Mouse (Mus musculus) heart, embryonic 14.5 days (tissue): Measurements from ENCODE around the gene Slc2a4. TPM values are rescaled to one million over a fixed set of nuclear protein-coding genes. Genes with fewer than 3 reads are reported as not detected.
A peak's percentile ranks its signal among the peaks of the same experiment; 100 is the strongest.

Experiments
- ATAC-seq: fragments of 200-750 bp; cut with Nextera tagmentation; 2 replicates; pipeline ENCODE4 v1.8.0; 2017; ENCODE audit warnings: low read depth, moderate TSS enrichment; ENCODE audit not compliant: insufficient number of reproducible peaks, insufficient read depth, low FRiP score
- H3K27ac ChIP-seq, 2 experiments: fragments of 200-500 bp in 1 of 2; fragments of 300-500 bp in 1 of 2; sonication (generic) in 1 of 2; replicated peaks in 1 of 2; 2 replicates each; pipeline ENCODE4 v1.5.1; 2012 to 2014; ENCODE audit warnings: low read depth in 2 of 2, low read length in 2 of 2, control low read depth in 1 of 2, mild to moderate bottlenecking in 1 of 2, mixed read lengths in 1 of 2; ENCODE audit not compliant: control insufficient read depth in 1 of 2, insufficient read depth in 1 of 2
- H3K27me3 ChIP-seq: fragments of 300-500 bp; sonication (generic); 2 replicates; pipeline ENCODE4 v1.6.1; 2014; ENCODE audit warnings: mild to moderate bottlenecking, low read length, control low read depth; ENCODE audit not compliant: control insufficient read depth, insufficient read depth
- H3K36me3 ChIP-seq: fragments of 300-500 bp; sonication (generic); 2 replicates; pipeline ENCODE4 v1.6.1; 2014; ENCODE audit warnings: mild to moderate bottlenecking, control low read depth, low read length, mixed read lengths; ENCODE audit not compliant: control insufficient read depth, insufficient read depth
- H3K4me1 ChIP-seq, 2 experiments: fragments of 200-500 bp in 1 of 2; fragments of 300-500 bp in 1 of 2; sonication (generic) in 1 of 2; 2 replicates each; pipeline ENCODE4 v1.6.1; 2012 to 2014; ENCODE audit warnings: low read length in 2 of 2, control low read depth in 1 of 2, mixed read lengths in 1 of 2; ENCODE audit not compliant: control insufficient read depth in 2 of 2, insufficient read depth in 2 of 2
- H3K4me2 ChIP-seq: fragments of 300-500 bp; sonication (generic); 2 replicates; pipeline ENCODE4 v1.6.1; 2014; ENCODE audit warnings: mild to moderate bottlenecking, low read length
- H3K4me3 ChIP-seq, 2 experiments: fragments of 200-500 bp in 1 of 2; fragments of 300-500 bp in 1 of 2; sonication (generic) in 1 of 2; 2 replicates each; pipeline ENCODE4 v1.5.1; 2012 to 2014; ENCODE audit warnings: low read length in 2 of 2, mild to moderate bottlenecking in 2 of 2, control low read depth in 1 of 2, low read depth in 1 of 2, moderate library complexity in 1 of 2; ENCODE audit not compliant: control insufficient read depth in 1 of 2, insufficient read depth in 1 of 2
- H3K9ac ChIP-seq: fragments of 300-500 bp; sonication (generic); 2 replicates; pipeline ENCODE4 v1.6.1; 2014; ENCODE audit warnings: mild to moderate bottlenecking, low read length
- H3K9me3 ChIP-seq: fragments of 300-500 bp; sonication (generic); 2 replicates; pipeline ENCODE4 v1.6.1; 2016; ENCODE audit warnings: low read length, control low read depth; ENCODE audit not compliant: control insufficient read depth
- WGBS: fragments of 180-500 bp; shearing (Covaris S2); extraction: QIAGEN DNeasy Blood & Tissue Kit; methylation state at CpG from one replicate; pipeline ENCODE4 v1.1.7; 2014; 5-methylcytosine and 5-hydroxymethylcytosine counted together
- polyA plus RNA-seq: library from polyadenylated mRNA; unstranded; fragments of >200 nt; fragmentation: Nextera tagmentation; extraction: Ambion mirVana; gene quantifications from 2 replicates; pipeline ENCODE4 v1.2.1, GENCODE M21; 2014

Slc2a4 gene
- polyA plus RNA-seq, 1 experiment from 2014 or later, result 28.5 TPM

DNA sequence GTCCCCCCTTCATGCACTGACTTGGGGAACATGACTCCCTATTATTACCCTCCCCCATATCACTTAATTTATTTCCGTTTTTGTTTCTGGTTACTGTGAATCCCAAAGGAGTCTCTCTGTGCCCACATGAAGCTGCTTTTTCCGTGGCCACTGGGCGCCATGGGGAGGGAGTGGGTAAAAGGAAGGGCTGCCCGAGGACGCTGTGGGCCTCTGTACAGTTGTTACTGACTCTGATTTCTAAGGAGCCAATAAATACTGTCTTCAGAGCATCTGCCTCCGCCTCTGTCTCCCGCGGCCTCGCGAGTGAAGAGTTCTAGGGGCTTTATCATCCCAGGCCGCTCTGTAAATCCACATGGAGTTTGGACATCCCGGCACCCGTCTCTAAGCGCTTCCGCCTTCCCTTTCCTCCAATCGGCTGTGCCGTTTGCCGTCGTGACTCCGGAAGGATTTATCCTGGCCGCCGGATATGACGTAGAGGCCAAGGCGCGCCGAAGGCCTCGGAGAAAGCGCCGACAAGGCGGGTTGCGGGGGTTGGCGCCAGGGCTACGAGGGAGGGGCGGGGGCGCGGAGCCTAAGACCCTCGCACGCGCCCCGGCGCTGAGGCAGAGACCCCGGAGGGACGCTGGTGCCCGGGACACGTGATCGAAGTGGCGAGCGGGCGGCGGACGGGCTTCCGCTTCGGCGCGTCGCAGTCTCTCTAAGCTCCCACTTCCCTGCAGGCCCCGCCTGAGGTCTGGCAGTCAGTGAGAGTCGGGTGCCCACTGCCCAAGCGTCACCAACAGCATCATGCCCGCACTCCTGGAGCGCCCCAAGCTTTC, 34.2 kb downstream of the Slc2a4 start, which contains the start of gene Gps2:
TSS of gene Gps2 (plus strand) at position 335 of the 818 bp plus-strand sequence.
- Histone ChIP-seq H3K4me2 (peak within 1 kb of the TSS; percentile 95), H3K9ac (peak within 1 kb of the TSS; percentile 87), H3K4me3 (peak within 1 kb of the TSS; percentile 82 to 89), H3K27ac (peak within 1 kb of the TSS; percentile 55 to 88), H3K27me3 (no peaks in the 10 kb centered on the region), H3K9me3 (no peaks in the 10 kb centered on the region), H3K36me3 (peaks cover 88% of the 10 kb centered on the region), H3K4me1 (peaks cover 13 to 21% of the 10 kb centered on the region in 2 experiments)
- WGBS, result 2% methylated on average over 61 of the region's 61 CpGs
- ATAC-seq, result peak; percentile 84

DNA sequence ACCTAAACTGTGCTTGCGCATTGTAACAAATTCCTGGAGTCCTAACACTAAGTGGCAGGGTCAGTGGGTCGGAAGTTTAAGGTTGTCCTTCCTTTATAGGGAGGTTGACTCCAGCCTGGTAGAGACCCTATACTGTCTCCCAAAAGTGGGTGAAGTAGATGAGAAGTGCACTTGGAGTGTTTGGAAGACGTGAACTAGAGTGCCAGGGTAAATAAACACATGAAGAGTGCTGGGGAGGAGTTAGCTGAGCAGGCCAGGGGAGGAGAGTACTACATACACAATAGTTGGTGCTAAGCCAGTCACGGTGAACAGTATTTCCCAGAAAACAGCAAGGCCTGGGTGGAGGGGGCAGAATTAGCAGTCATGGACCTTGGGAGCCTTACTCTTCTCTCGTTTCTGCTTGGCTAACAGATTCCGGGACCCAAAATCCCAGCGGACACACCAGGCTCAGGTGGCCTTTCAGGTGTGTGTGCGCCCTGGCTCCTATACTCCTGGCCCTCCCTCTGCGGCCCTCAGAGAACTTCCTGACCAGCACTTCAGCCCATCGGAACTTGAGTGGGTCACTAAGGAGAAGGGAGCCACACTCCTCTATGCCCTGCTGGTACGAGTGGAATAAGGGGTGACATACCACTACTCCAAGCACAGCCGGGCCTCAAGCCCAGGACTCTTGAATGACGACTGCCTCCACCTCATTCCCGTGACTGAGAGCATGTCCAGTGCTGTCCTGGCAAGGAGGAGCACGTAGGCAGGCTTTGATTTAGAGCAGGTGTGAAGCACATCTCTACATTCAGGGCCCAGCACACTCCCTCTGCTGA, 35.1 kb downstream of the Slc2a4 start:
- 76% methylated on average over 15 of the region's 15 CpGs for WGBS
- Histone ChIP-seq H3K9me3 (no peaks in the 10 kb centered on the region), H3K9ac (peak overlapping the region; percentile 87), H3K4me1 (peaks cover 13 to 20% of the 10 kb centered on the region in 2 experiments), H3K27ac (0 out of 4 replicates have a peak overlapping the region, but pooled peaks of 1 of the 2 experiments have one; percentile 88), H3K27me3 (no peaks in the 10 kb centered on the region), H3K4me3 (peak overlapping the region; percentile 82 to 89), H3K4me2 (peak overlapping the region; percentile 95), H3K36me3 (peaks cover 88% of the 10 kb centered on the region)
- no peak for ATAC-seq

DNA sequence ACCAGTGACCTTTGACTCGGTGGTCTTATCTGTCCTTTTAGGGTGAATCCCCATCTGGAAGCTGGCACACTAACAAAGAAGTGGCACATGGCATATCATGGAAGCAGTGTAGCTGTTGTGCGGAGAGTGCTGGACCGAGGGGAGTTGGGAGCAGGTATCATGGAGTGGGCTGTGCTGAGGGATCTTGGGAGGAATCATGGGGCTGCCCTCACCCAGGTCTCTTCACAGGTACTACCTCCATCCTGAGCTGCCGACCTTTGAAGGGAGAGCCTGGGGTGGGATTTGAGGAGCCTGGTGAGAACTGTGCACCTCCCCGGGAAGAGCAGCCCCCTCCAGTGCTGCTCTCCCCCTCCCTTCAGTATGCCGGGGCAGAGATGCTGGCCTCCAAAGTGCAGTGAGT, 36.3 kb downstream of the Slc2a4 start:
- H3K27ac ChIP-seq, result no peak overlapping the region
- H3K36me3 ChIP-seq, result peaks cover 88% of the 10 kb centered on the region
- no peak for ATAC-seq
- no peak overlapping the region for H3K4me3 ChIP-seq
- 90% methylated on average over 6 of the region's 6 CpGs for WGBS
- no peaks in the 10 kb centered on the region for H3K9me3 ChIP-seq
- no peaks in the 10 kb centered on the region for H3K27me3 ChIP-seq
- H3K9ac ChIP-seq, result no peak overlapping the region
- peaks cover 13 to 20% of the 10 kb centered on the region in 2 experiments for H3K4me1 ChIP-seq
- H3K4me2 ChIP-seq, result no peak overlapping the region

DNA sequence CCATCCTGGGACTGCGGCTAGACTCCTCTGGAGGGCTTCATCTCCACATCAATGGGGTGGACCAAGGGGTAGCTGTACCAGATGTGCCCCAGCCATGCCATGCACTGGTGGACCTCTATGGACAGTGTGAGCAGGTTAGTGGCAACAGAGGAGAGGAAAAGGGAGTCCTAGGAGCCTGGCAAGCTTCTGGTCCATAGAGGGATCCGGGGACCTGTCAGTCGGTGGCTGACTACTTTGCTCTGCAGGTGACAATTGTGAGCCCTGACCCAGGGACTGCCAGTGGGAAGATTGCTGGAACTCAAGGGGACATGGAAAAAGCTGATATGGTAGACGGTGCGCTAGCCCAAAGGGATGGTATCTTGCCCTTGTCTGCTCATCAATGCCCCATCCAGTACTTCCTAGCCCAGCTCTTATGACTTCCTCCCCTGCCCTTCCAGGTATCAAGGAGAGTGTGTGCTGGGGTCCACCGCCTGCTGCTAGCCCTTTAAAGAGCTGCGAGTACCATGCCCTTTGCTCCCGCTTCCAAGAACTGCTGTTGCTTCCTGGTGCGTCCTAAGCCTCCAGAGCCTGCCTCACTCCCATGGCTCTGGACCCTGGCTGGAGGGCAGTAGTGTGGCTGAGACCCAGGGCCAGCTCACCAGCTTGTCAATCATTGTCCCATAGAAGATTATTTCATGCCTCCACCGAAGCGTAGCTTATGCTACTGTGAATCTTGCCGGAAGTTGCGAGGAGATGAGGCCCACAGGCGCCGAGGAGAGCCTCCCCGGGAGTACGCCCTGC, 37.0 kb downstream of the Slc2a4 start:
- H3K4me1 ChIP-seq, result peaks cover 11 to 17% of the 10 kb centered on the region in 2 experiments
- no peak overlapping the region for H3K4me2 ChIP-seq
- 87% methylated on average over 17 of the region's 17 CpGs for WGBS
- peaks cover 88% of the 10 kb centered on the region for H3K36me3 ChIP-seq
- no peaks in the 10 kb centered on the region for H3K27me3 ChIP-seq
- no peak overlapping the region for H3K4me3 ChIP-seq
- no peaks in the 10 kb centered on the region for H3K9me3 ChIP-seq
- H3K9ac ChIP-seq, result no peak overlapping the region
- no peak overlapping the region for H3K27ac ChIP-seq
- no peak for ATAC-seq

DNA sequence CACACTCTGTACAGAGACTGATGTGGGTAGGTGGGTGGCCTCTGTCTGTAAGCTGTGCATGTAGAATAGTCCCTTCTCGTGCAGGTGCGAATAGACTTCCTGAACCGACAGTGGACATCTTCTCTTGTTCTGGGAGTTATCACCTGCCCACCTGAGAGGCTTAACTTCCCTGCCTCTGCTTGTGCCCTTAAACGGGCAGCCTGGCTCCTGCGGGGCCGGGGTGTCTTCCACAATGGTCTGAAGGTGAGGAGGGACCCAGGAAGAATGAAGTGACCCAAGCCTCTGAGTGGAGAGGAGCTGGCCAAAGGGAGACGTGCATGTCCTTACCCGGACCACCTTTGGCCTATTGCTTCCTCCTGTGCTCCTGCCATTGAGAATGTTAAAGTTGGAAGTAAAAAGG, 37.8 kb downstream of the Slc2a4 start:
- 95% methylated on average over 8 of the region's 8 CpGs for WGBS
- H3K4me2 ChIP-seq, result no peak overlapping the region
- H3K4me1 ChIP-seq, result peaks cover 11 to 12% of the 10 kb centered on the region in 2 experiments
- ATAC-seq, result no peak
- no peaks in the 10 kb centered on the region for H3K9me3 ChIP-seq
- H3K27ac ChIP-seq, result no peak overlapping the region
- peaks cover 88% of the 10 kb centered on the region for H3K36me3 ChIP-seq
- no peak overlapping the region for H3K4me3 ChIP-seq
- H3K9ac ChIP-seq, result no peak overlapping the region
- H3K27me3 ChIP-seq, result no peaks in the 10 kb centered on the region

DNA sequence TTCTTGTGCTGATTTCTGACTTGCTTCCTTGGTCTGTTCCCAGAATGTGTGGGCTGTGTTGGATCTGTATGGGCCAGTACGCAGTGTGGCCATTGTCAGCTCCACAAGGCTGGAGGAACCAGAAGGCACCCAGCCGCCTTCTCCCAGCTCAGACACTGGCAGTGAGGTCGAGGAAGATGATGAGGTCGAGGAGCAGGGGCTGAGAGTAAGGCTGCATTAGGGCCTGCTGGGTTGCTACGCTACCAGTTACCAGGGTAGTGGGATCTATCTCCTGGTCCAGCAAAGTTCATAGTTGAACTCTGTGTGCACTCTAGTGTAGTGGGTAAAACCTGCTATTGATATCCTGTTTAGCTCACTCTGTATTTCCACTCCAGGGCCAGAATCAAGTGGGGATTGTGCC, 38.8 kb downstream of the Slc2a4 start:
- 88% methylated on average over 5 of the region's 5 CpGs for WGBS
- Histone ChIP-seq H3K27ac (no peak overlapping the region), H3K36me3 (peaks cover 92% of the 10 kb centered on the region), H3K4me2 (no peak overlapping the region), H3K4me3 (no peak overlapping the region), H3K4me1 (peaks cover 3 to 5% of the 10 kb centered on the region in 2 experiments; a peak in 3 of 4 replicates), H3K9me3 (no peaks in the 10 kb centered on the region), H3K27me3 (no peaks in the 10 kb centered on the region), H3K9ac (no peak overlapping the region)
- no peak for ATAC-seq

DNA sequence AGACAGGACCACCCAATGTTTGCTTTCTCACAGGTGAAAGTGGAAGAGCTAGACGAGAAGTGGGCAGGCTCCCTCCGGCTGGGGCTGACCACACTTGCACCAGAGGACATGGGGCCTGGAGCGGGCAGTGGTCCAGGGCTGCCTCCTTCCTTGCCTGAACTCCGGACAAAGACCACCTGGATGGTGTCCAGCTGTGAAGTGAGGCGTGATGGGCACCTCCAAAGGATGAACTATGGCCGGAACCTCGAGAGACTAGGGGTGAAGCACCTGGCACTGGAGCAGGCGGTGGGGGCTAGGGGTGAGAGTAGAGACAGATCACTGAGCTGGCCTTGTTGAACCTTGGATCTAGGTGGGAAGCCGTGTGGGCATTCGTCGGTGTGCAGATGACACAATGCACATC, 39.3 kb downstream of the Slc2a4 start:
- Histone ChIP-seq H3K9ac (no peak overlapping the region), H3K4me2 (no peak overlapping the region), H3K9me3 (no peaks in the 10 kb centered on the region), H3K27me3 (no peaks in the 10 kb centered on the region), H3K4me3 (no peak overlapping the region), H3K4me1 (peaks cover 3 to 5% of the 10 kb centered on the region in 2 experiments; a peak in 3 of 4 replicates), H3K27ac (no peak overlapping the region), H3K36me3 (peaks cover 97% of the 10 kb centered on the region)
- 92% methylated on average over 11 of the region's 11 CpGs for WGBS
- no peak for ATAC-seq
